Mouse (Mus musculus) neutrophil, adult 5-6 weeks (primary cell): ENCODE results near the gene Nanos2. TPM values are rescaled to one million over a fixed set of nuclear protein-coding genes. Genes with fewer than 3 reads are reported as not detected.

Experiments used
- ATAC-seq: fragments of 151-379, 151-347 bp; 2 replicates; pipeline ENCODE4 v1.8.0; 2017; ENCODE audit warnings: mild to moderate bottlenecking, moderate TSS enrichment; ENCODE audit not compliant: insufficient number of reproducible peaks, poor library complexity, low FRiP score, severe bottlenecking; ENCODE audit errors: extremely low read depth
- total RNA-seq: library from RNA; stranded (forward); fragments of 200-1000 nt; gene quantifications from 2 replicates; pipeline ENCODE4 v1.2.3, GENCODE M21; 2017

Nanos2 gene
- total RNA-seq: not detected in 2 replicates

DNA sequence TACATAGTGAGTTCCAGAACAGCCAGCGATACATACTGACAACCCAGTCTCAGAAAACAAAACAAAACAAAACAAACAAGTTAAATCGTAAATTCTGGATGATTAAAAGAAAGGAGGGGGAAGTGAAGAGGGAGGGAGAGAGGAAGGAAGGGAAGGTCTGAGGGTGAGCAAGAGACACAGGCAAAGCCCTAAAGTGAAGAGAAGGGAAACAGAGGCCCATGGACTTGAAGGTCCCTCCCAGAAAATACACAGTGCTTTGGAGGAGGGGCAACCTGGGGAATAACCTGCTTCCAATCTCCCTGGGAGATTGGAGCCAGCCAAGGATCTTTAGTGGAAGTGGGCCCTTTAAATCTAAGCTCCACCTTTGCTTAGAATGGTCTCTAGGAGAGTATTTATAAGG is at the start of gene Nanos2:
Gene Nanos2 (plus strand): TSS at position 301 of the 400 bp plus-strand sequence.
- no peak for ATAC-seq

DNA sequence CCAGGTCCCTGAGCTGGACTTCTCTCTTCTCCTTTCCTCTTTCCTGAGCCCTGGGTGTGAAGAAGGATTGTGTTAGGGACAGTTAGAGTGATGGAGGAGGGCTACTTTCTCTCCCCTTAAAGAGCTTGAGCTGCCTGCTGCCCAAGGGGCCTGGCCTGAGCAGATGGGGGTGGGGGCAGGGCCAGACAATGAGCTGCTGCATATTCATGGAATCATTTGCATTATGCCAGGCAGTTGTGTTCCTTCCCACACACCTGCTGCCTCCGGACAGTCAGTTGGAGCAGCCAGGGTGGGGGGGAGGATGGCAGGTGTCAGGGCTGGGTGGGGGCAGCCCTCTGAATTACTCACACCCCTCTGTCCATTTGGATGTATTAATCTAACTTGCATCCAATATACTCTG is 44.8 kb upstream of the Nanos2 start:
- ATAC-seq: no peak

DNA sequence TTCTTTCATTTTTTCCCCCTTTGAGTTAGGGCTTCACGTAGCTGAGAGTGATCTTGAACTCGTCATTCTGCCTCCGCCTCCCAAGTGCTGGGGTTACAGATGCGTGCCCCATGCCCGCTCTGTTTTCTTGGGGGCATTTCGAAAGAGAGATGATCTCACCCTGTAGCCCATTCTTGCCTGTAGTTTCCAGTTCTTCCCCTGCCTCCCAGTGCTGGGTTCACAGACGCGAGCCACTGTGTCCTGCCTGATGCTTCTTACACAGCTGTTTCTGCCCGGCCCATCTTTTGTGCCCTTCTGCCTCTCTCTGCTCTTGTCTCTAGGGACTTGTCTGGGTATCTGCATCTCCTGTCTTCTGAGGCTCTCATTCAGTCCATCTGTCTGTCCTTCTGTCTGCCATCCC is 44.4 kb upstream of the Nanos2 start:
- ATAC-seq: no peak

DNA sequence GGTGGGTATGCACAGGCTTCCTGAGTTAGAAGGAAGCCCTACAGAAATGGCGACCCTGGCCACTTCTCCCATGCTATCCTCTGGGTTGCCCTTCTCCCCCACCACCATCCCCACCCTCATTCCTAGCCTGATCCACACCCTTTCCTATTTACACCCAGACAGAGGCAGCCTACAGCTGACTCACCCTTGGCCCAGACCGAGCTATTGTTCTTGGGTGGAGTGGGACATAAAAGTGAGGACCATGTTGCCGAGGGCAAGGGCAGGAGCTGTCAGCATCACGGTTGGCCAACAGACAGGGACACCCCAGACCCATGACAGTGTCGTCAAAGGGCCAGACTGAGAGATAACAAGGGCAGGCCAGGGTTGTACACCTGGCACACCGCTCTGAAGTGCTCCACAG is 39.0 kb upstream of the Nanos2 start:
- no peak for ATAC-seq

DNA sequence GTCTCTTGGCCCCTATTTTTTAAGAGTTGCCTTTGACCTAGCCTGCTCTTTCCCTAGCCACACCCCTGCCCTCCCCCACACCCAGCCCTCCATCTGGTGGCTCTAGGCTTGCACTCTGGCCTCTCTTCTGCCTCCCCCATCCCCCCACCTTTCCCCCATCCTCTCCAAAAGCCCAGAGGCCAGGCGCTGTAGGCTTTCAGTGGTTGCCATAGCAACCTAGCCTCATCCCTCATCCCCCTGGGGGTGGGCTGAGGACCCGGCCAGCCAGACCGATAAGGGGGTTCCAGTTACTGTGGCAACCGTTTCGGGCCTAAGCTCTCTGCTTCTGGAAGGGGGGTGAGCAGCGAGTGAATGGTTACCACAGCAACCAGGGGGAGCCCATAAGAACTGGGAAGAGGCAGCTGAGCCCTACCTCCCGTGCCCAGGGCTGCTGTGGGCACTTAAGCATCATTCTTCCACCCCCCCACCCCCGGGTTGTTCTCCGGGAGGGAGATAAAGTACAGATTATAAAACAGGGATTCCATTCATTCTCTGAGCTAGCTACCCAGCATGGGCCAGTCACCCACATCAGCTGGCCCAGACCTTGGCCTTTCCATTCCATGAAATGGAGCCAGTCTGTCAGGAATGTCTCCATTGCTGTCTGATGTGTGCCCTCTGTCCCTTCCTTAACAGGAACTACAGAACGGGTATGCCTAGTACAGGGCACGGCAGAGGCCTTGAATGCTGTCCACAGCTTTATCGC is 37.2 kb upstream of the Nanos2 start:
- no peak for ATAC-seq

DNA sequence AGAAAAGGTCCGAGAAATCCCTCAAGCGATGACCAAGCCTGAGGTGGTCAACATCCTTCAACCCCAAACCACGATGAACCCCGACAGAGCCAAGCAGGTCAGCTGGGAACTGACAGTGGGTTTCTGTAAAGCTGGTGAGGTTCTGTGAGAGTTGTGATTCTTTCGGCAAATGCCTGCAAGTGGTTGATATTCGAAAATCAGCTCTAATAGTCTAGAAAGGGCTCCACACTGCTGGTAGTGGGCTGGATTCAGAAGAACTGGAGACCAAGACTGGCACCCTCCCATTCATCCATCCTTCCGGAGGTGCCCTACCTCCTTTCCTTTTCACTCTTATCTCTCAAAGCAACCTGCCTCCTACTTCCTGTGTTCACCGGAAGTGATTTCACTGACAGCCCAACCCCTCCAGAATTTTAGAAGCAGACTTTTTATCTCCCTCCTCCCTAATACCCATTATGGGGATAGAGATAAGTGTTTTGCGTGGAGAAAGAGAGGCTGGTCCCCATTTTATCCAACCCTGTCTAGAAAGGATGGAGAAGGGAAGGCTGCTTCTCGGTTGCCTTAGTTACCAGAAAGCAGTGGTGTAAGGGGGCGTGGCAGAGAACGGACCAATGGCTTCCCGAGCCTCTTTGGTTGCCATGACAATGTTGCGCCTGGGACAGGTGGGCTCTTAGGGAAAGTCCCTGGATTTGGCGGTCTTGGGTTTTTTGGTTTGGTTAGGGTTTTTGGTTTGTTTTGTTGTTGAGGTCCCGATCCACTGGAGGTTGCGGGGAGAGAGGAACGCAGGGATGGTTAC is 36.5 kb upstream of the Nanos2 start:
- no peak for ATAC-seq

DNA sequence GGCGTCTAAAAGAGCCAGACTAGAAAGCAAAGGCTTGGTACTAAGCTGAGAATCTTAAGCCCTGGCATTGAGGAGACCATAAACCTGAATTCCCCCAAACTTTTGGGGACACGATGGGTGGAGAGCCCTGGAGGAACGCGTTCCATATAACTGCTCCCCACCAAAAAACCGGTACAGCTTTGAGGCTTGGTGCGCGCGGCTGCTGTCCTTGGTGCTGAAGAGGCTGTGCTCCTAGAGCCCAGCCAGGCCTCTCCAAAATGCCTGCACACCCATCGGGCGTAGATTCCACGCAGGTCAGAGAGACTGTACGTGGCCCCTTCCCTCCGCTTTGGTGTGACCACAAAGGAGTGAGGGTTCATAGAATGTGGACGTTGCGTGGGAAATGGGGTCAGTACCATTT is 35.8 kb upstream of the Nanos2 start:
- ATAC-seq: no peak

DNA sequence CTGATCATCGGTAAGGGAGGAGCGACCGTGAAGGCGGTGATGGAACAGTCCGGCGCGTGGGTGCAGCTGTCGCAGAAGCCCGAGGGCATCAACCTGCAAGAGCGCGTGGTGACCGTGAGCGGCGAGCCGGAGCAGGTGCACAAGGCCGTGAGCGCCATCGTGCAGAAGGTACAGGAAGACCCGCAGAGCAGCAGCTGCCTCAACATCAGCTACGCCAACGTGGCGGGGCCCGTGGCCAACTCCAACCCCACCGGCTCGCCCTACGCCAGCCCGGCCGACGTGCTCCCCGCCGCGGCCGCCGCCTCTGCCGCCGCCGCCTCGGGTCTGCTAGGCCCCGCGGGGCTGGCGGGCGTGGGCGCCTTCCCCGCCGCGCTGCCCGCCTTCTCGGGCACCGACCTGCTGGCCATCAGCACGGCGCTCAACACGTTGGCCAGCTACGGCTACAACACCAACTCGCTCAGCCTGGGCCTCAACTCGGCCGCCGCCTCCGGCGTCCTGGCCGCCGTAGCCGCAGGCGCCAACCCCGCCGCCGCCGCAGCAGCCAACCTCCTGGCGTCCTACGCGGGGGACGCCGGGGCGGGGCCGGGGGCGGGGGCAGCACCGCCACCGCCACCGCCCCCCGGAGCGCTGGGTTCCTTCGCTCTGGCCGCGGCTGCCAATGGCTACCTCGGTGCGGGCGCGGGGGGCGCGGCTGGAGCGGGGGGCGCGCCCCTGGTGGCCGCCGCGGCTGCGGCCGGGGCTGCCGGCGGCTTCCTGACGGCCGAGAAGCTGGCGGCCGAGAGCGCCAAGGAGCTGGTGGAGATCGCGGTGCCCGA is 29.4 kb upstream of the Nanos2 start:
- ATAC-seq: no peak

DNA sequence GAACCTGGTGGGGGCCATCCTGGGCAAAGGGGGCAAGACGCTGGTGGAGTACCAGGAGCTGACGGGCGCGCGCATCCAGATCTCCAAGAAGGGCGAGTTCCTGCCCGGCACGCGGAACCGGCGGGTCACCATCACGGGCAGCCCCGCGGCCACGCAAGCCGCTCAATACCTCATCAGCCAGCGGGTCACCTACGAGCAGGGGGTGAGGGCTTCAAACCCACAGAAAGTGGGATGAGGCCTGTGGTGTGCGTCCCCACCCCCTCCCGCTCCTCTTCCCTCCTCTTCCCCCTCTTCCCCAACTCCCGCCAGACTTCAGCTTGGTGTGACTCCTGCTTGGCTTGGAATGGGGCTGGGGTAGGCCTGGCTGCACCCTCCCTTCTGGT is 28.8 kb upstream of the Nanos2 start:
- no peak for ATAC-seq

DNA sequence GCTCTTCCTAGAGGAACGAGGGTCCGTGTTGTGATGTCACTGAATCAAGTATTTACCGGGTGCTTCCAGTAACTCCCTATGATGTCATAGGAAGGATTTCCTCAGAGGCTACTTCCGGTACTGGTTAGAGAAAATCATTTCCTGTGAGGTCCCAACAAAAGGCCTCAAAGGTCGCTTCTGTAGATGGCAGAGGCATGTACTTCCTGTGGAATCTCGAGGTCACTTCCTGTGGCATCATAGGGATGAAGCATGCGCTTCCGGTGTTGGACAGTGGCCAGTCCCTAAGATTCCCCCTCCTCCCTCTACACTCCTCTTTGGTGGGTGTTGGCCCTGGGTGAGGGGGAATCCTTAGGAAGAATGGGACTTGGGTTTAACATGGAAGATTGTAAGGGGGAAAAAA is 27.8 kb upstream of the Nanos2 start:
- ATAC-seq: no peak

DNA sequence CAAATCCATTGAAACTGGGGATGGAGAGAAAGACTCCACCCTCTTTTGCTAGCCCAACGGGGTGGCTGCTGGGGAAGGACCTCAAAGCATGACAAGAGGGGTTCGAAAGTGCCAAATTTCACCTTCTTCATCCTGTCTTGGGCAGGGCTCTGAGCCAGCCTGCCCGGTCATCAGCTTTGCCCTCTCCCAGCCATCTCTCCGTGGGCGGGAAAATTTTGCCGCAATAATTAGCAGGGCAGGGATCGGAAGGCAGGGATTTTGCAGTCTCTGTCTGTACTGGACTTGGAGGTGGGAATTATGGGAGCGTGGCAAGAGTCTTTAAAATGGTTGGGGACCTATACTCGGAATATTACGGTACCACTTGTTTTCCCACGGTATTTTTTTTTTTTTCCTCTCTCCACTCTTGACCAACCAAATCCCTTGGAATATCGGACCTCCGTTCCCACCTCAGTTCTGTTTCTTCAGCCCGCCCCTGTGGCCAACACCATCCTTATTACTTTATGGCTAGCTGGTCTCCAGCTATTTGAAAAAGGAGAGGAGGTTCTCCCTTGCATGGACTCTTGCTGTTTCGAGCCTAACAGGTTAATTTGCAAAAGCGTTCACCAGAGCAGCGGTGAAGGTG is 24.9 kb upstream of the Nanos2 start:
- ATAC-seq: no peak

DNA sequence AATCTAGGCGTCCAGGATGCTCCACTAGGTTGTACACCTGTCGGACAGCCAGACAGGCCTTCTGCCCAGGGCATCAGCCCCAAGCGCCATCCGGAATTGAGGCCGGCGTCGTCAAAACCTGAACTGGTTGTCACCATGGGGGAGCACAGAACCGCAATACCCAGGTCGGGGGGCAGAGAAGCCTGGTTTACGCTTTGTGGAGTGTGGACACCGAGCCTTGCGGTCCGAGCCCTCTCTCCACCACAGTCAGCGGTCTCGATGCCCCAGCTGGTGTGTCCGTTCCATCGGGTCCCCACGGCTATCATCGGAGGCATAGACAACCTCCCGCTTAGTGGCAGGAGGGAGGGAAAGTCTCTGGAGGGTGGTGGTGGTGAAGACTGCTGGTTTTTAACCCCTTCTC is 24.4 kb upstream of the Nanos2 start:
- ATAC-seq: no peak

DNA sequence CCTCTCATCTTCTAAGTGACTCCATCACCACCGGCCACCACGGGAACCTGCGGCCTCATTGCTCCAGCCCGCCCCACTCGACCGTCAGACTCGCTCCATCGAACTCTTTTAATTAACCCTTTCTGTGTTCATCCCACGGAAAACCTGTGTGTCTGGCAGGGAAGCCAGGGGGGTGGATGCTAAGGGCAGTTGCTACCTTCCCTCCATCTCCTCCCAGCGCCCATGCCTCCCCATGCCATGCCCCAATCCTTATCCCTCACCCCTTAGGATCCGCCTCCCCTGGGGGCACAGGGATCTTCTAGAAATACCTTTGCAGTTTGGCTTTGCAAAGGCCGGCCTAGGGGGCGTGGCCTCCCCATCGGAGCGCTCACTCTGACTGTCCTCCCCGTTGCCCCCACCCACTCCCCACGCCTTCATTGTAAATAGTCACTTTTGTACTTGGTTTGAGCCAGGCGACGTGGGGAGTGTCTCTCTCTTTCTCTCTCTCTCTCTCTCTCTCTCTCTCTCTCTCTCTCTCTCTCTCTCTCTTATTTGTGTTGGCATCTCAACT is 23.8 kb upstream of the Nanos2 start:
- no peak for ATAC-seq

DNA sequence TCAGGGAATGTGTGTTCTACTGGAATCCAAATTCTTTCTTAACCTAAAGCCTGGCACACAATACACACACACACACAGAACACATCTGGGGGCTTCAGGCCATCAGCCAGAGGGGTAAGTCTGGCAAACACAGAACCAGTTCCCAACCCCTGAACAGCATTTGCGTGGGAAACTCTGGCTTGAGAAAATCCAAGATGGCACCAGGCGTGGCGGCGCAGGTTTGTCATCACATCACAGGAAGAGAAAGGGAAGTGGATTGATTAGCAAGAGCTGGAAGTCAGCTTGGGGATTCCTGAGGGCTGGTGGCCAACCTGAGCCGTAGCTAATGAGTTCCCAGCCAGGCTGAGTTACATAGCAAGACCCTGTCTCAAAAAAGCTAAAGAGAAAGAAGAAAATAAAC is 21.9 kb upstream of the Nanos2 start:
- ATAC-seq: no peak

DNA sequence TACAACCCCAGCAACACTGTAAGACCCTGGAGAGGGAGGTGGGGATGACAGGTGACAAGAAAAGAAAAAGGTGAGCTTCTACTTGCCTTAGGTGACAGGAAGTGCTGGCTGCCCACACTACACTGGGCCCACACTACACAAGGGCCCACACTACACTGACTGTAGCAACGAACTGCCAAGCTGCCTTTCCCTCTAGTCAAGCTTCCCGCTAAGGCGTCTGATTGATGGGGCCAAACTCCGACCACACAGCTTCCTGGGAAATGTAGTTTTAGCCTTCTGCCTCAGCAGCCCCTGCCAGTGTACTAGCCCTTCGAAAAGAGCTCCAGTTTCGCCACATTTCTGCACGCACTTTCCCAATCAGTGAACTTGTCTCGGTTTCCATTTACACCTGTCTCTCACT is 19.6 kb upstream of the Nanos2 start:
- no peak for ATAC-seq

DNA sequence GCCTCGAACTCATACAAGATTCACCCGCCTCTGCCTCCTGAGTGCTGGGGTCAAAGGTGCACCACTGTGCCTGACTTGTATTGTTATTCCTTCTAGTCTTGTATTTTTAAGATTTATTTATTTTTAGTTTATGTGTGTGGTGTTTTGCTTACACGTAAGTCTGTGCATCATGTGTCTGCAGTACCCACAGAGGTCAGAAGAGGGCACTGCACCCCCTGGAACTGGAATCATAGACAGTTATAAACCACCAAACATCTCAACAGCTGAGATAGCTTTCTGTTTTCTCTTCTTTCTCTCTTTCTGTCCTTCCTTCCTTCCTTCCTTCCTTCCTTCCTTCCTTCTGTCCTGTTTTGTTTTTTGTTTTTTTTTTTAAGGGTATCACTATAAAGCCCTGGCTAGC is 16.2 kb upstream of the Nanos2 start:
- no peak for ATAC-seq

DNA sequence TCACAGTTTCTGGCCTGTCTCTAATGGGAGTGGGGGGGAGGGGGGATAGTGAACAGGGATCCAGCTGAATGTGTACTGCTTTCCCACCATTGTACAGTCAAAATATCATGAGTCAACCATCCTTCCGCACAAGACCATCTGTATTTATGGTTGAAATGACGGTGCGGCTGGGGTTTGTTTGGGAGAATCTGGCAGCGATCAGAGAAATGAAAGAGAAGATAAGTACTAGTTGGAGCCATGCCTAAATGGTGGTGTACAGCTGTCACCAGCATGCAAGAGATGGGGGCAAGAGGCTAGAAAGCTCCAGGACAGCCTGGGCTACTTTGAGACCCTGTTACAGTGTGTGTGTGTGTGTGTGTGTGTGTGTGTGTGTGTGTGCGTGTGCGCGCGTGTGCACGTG is 8.8 kb upstream of the Nanos2 start:
- no peak for ATAC-seq

DNA sequence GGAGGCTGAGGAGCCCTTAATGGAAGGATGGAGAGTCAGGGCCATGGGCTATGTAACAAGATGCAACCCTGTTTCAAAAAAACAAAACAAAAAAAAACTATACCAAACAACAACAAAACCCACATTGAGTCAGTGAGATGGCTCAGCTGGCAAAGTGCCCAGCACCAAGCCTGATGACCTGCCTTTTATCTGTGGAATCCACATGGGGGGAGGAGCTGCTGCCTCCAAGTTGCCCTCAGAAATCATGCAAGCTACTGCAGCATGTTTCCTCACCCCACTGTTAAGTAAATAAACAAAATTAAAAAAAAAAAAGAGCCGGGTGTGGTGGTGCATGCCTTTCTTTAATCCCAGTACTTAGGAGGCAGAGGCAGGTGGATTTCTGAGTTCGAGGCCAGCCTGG is 697 bp upstream of the Nanos2 start:
- ATAC-seq: no peak

DNA sequence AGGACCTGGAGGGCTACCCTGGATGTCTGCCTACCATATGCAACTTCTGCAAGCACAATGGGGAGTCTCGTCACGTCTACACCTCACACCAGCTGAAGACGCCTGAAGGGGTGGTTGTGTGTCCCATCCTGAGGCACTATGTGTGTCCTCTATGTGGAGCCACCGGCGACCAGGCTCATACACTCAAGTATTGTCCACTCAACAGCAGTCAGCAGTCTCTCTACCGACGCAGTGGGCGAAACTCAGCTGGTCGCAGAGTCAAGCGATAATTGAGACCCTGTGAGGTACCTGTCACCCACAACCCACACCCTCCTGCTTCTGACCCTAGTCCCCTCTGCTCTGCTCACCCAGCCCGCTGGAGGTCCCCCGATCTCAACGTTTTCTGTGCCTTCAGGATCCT is 547 bp downstream of the Nanos2 start:
- ATAC-seq: no peak
